Mouse (Mus musculus): ENCODE data around the gene Lemd2.

The Lemd2 gene

GRCm38 (mm10) chr17:27189640-27190216 is 14.5 kb downstream of the Lemd2 start:
- peak; percentile 84 for DNase-seq (ENCODE audit: low read depth, low spot score)

GRCm38 (mm10) chr17:27188883-27189282 is 15.4 kb downstream of the Lemd2 start:
- no peak for DNase-seq (ENCODE audit: low read depth, low spot score)

GRCm38 (mm10) chr17:27187059-27187458 is 17.2 kb downstream of the Lemd2 start:
- no peak for DNase-seq (ENCODE audit: low read depth, low spot score)

GRCm38 (mm10) chr17:27186068-27186467 is 18.2 kb downstream of the Lemd2 start:
- peak; percentile 16 for DNase-seq (ENCODE audit: low read depth, low spot score)

- no peak for DNase-seq (ENCODE audit: low read depth, low spot score)
Observed at GRCm38 (mm10) chr17:27183667-27184292, 20.5 kb downstream of the Lemd2 start.

GRCm38 (mm10) chr17:27182401-27182800 is 21.9 kb downstream of the Lemd2 start:
- DNase-seq (ENCODE audit: low read depth, low spot score): no peak

GRCm38 (mm10) chr17:27181666-27182065 is 22.6 kb downstream of the Lemd2 start:
- no peak for DNase-seq (ENCODE audit: low read depth, low spot score)

GRCm38 (mm10) chr17:27179681-27180280 is 24.5 kb downstream of the Lemd2 start:
- DNase-seq (ENCODE audit: low read depth, low spot score): peak; percentile 72

GRCm38 (mm10) chr17:27178427-27179177 is 25.7 kb downstream of the Lemd2 start:
- DNase-seq (ENCODE audit: low read depth, low spot score): peak; percentile 93

GRCm38 (mm10) chr17:27178019-27178418 is 26.2 kb downstream of the Lemd2 start:
- peak; percentile 93 for DNase-seq (ENCODE audit: low read depth, low spot score)

GRCm38 (mm10) chr17:27176754-27177153 is 27.5 kb downstream of the Lemd2 start:
- no peak for DNase-seq (ENCODE audit: low read depth, low spot score)

GRCm38 (mm10) chr17:27176287-27176686 is 28.0 kb downstream of the Lemd2 start:
- no peak for DNase-seq (ENCODE audit: low read depth, low spot score)

GRCm38 (mm10) chr17:27175196-27175874 is 28.9 kb downstream of the Lemd2 start:
- no peak for DNase-seq (ENCODE audit: low read depth, low spot score)

GRCm38 (mm10) chr17:27173715-27174114 is 30.6 kb downstream of the Lemd2 start:
- DNase-seq (ENCODE audit: low read depth, low spot score): no peak

GRCm38 (mm10) chr17:27172459-27172858 is 31.8 kb downstream of the Lemd2 start:
- DNase-seq (ENCODE audit: low read depth, low spot score): no peak

GRCm38 (mm10) chr17:27171121-27171520 is 33.1 kb downstream of the Lemd2 start:
- DNase-seq (ENCODE audit: low read depth, low spot score): no peak

- DNase-seq (ENCODE audit: low read depth, low spot score): no peak
Observed at GRCm38 (mm10) chr17:27169952-27170695, 34.1 kb downstream of the Lemd2 start.

- DNase-seq (ENCODE audit: low read depth, low spot score): no peak
Observed at GRCm38 (mm10) chr17:27168569-27168968, 35.7 kb downstream of the Lemd2 start.

- no peak for DNase-seq (ENCODE audit: low read depth, low spot score)
Observed at GRCm38 (mm10) chr17:27167545-27167944, 36.7 kb downstream of the Lemd2 start, which contains the start of gene Ip6k3. Ip6k3 (minus strand) TSS chr17:27167795.

GRCm38 (mm10) chr17:27166901-27167300 is 37.4 kb downstream of the Lemd2 start:
- DNase-seq (ENCODE audit: low read depth, low spot score): no peak

Data from ES-CJ7 (cell line).